Mouse (Mus musculus) liver, embryonic 14.5 days (tissue): Measurements from ENCODE around the gene Ces2g.

Experiments
- CTCF ChIP-seq: IDR thresholded peaks from 2 replicates; pipeline ENCODE4 v1.5.1; 2016; ENCODE audit warnings: antibody characterized with exemption, low read depth, control low read depth
- EP300 ChIP-seq: IDR thresholded peaks from 2 replicates; pipeline ENCODE4 v1.6.1; 2016; ENCODE audit warnings: antibody characterized with exemption, low read depth

- TF ChIP-seq CTCF (no peak), EP300 (no peak)
Measured at GRCm38 (mm10) chr8:104999183-104999582, 37.7 kb downstream of the Ces2g start.
